Mouse (Mus musculus) neural tube, embryonic 13.5 days (tissue): ENCODE data around the gene Pde4c. TPM values are rescaled to one million over a fixed set of nuclear protein-coding genes. Genes with fewer than 3 reads are reported as not detected.
A peak's percentile ranks its signal among the peaks of the same experiment; 100 is the strongest.

Source experiments
- ATAC-seq: fragments of 200-750 bp; cut with Nextera tagmentation; 2 replicates; pipeline ENCODE4 v1.8.0; 2017; ENCODE audit warnings: low read depth, mild to moderate bottlenecking, moderate TSS enrichment, moderate library complexity
- H3K27ac ChIP-seq: fragments of 300-500 bp; sonication (generic); replicated peaks from 2 replicates; pipeline ENCODE4 v1.5.1; 2015; ENCODE audit warnings: moderate library complexity, mild to moderate bottlenecking, inconsistent platforms
- H3K27me3 ChIP-seq: fragments of 300-500 bp; sonication (generic); 2 replicates; pipeline ENCODE4 v1.6.1; 2015; ENCODE audit warnings: mild to moderate bottlenecking, inconsistent platforms
- H3K36me3 ChIP-seq: fragments of 300-500 bp; sonication (generic); 2 replicates; pipeline ENCODE4 v1.6.1; 2015; ENCODE audit warnings: mild to moderate bottlenecking, inconsistent platforms
- H3K4me1 ChIP-seq: fragments of 300-500 bp; sonication (generic); replicated peaks from 2 replicates; pipeline ENCODE4 v1.6.1; 2015; ENCODE audit warnings: inconsistent platforms
- H3K4me2 ChIP-seq: fragments of 300-500 bp; sonication (generic); 2 replicates; pipeline ENCODE4 v1.6.1; 2015; ENCODE audit warnings: inconsistent platforms, mild to moderate bottlenecking, moderate library complexity
- H3K4me3 ChIP-seq: fragments of 300-500 bp; sonication (generic); 2 replicates; pipeline ENCODE4 v1.5.1; 2015; ENCODE audit warnings: mild to moderate bottlenecking, inconsistent platforms
- H3K9ac ChIP-seq: fragments of 300-500 bp; sonication (generic); 2 replicates; pipeline ENCODE4 v1.6.1; 2015; ENCODE audit warnings: moderate library complexity, mild to moderate bottlenecking, inconsistent platforms
- H3K9me3 ChIP-seq: fragments of 300-500 bp; sonication (generic); 2 replicates; pipeline ENCODE4 v1.6.1; 2016; ENCODE audit warnings: inconsistent platforms
- WGBS: fragments of 180-500 bp; shearing (Covaris S2); methylation state at CpG from one replicate; pipeline ENCODE4 v1.1.7; 2015; 5-methylcytosine and 5-hydroxymethylcytosine counted together
- polyA plus RNA-seq: library from polyadenylated mRNA; unstranded; fragments of >200 nt; fragmentation: Nextera tagmentation; extraction: Ambion mirVana; gene quantifications from 2 replicates; pipeline ENCODE4 v1.2.1, GENCODE M21; 2015

The Pde4c gene
- polyA plus RNA-seq, 1 experiment from 2014 or later = 0.18 TPM

- Histone ChIP-seq H3K4me3 (peak overlapping the region; percentile 26), H3K9ac (0 out of 2 replicates have a peak overlapping the region, but pooled peaks have one; percentile 8)
Observed at GRCm38 (mm10) chr8:70729808-70730475, 6.4 kb downstream of the Pde4c start.

DNA sequence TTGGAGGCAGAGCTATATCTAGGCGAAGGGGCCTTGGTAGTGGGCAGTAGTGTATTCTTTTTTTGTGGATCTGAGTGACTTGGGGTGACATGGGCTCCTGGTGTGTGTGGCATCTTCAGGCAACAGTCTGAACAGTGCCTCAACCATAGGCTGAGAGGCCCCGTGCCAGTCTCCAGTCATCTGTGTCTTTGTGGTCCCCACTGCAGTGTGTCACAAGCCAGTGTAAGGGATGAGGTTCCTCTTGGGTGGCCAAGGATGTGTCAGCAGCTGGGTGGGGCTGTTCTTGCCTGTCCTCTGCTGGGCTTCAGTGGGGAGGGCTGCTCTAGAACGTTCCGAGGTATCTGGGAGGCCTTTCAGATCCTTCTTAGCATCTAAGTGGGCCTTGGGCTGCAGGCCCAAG, 7.4 kb downstream of the Pde4c start:
- peaks cover 77% of the 10 kb centered on the region for H3K27me3 ChIP-seq

More at GRCm38 (mm10) chr8:70729808-70730475, 6.4 kb downstream of the Pde4c start:
- H3K27me3 ChIP-seq = peaks cover 73% of the 10 kb centered on the region
- 0 out of 2 replicates have a peak, but pooled peaks have one; percentile 29 for ATAC-seq
- H3K36me3 ChIP-seq = no peaks in the 10 kb centered on the region
- no peak overlapping the region for H3K27ac ChIP-seq
- peaks cover 5% of the 10 kb centered on the region for H3K4me1 ChIP-seq
- H3K9me3 ChIP-seq = no peaks in the 10 kb centered on the region
- peak overlapping the region; percentile 45 for H3K4me2 ChIP-seq
- WGBS = 3% methylated on average over 34 of the region's 34 CpGs

GRCm38 (mm10) chr8:70737705-70738104, 14.2 kb downstream of the Pde4c start:
- 0 out of 2 replicates have a peak, but pooled peaks cover 1% of the 10 kb centered on the region for H3K4me1 ChIP-seq
- H3K27ac ChIP-seq = no peak overlapping the region
- ATAC-seq = no peak
- H3K4me3 ChIP-seq = no peak overlapping the region
- no peak overlapping the region for H3K9ac ChIP-seq
- no peaks in the 10 kb centered on the region for H3K9me3 ChIP-seq
- H3K4me2 ChIP-seq = no peak overlapping the region
- no peaks in the 10 kb centered on the region for H3K36me3 ChIP-seq
- WGBS = 76% methylated on average over 5 of the region's 5 CpGs
- peaks cover 61% of the 10 kb centered on the region for H3K27me3 ChIP-seq

More for the DNA sequence above, 7.4 kb downstream of the Pde4c start:
- Histone ChIP-seq H3K27ac (no peak overlapping the region), H3K4me1 (peaks cover 5% of the 10 kb centered on the region), H3K9me3 (no peaks in the 10 kb centered on the region), H3K9ac (no peak overlapping the region), H3K4me3 (no peak overlapping the region), H3K36me3 (no peaks in the 10 kb centered on the region), H3K4me2 (no peak overlapping the region)
- no peak for ATAC-seq
- WGBS = 90% methylated on average over 4 of the region's 4 CpGs

DNA sequence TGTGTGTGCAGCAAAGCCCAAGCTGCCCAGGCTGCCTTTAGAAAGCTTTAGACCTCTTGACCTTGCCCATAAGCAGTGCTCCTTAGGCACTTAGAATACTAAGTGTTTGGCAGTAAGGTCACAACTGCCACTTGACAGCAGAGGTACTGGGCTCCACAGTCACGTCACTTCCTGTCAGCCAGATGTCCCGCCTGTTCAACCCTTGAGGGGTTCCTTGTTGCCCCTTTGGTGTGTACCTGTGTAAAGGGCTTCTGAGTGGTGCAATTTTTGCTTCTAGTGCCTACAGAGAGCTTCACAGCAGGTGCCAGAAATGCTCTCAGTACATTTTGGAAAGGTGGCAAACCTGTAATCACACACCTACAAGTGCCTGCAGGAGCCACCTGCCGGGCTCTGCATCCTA, 14.7 kb downstream of the Pde4c start:
- no peaks in the 10 kb centered on the region for H3K9me3 ChIP-seq
- H3K36me3 ChIP-seq = no peaks in the 10 kb centered on the region
- H3K4me3 ChIP-seq = no peak overlapping the region
- H3K4me2 ChIP-seq = no peak overlapping the region
- peaks cover 61% of the 10 kb centered on the region for H3K27me3 ChIP-seq
- H3K9ac ChIP-seq = no peak overlapping the region
- no peak overlapping the region for H3K27ac ChIP-seq
- WGBS = 69% methylated on average over 3 of the region's 3 CpGs
- no peak for ATAC-seq
- peaks cover 6% of the 10 kb centered on the region for H3K4me1 ChIP-seq

DNA sequence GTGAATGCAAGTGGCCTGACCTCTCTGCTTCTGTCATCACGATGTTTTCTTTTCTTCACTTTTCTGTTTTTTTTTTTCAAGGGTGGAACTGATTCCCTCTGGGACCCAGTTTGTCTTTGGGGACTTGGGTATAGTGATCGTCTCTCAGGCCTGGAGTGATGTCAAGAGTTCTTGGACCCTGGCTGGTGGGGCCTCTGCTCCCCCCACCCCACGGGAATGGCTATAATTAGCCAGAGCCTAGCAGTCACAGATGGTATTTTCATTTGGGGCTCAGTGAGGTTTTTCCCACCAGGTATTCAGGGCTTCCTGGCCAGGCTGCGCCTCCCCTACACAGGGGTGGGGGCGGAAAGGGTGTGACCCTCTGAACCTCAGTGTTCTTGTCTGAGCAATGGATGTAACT, 18.1 kb downstream of the Pde4c start:
- ATAC-seq = no peak
- WGBS = 62% methylated on average over 5 of the region's 5 CpGs
- no peak overlapping the region for H3K4me3 ChIP-seq
- peaks cover 88% of the 10 kb centered on the region for H3K27me3 ChIP-seq
- H3K4me2 ChIP-seq = no peak overlapping the region
- H3K9ac ChIP-seq = no peak overlapping the region
- peaks cover 19% of the 10 kb centered on the region for H3K4me1 ChIP-seq
- H3K9me3 ChIP-seq = no peaks in the 10 kb centered on the region
- H3K27ac ChIP-seq = no peak overlapping the region
- no peaks in the 10 kb centered on the region for H3K36me3 ChIP-seq

DNA sequence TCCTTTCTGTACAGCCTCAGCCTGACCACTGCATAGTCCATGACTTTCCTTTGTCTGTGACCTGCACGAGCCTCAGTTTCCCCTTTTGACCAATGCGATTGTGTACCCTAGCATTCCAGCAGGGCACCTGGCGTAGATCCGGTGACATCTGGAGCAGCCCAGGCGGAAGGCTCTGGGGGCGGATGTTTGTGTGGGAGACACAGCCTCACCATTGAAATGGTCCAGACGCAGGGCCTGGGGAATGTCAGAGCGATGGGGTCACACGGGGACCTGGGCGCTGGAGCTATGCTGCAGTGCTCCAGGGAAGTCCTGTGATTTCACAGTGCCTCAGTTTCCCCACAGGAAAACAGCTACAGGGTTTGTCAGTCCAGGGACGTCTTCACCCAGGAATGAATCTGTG, 18.7 kb downstream of the Pde4c start:
- no peaks in the 10 kb centered on the region for H3K36me3 ChIP-seq
- no peak overlapping the region for H3K4me3 ChIP-seq
- H3K27me3 ChIP-seq = peaks cover 90% of the 10 kb centered on the region
- WGBS = 78% methylated on average over 11 of the region's 11 CpGs
- H3K4me2 ChIP-seq = no peak overlapping the region
- H3K4me1 ChIP-seq = peaks cover 19% of the 10 kb centered on the region
- no peak overlapping the region for H3K27ac ChIP-seq
- no peak for ATAC-seq
- H3K9ac ChIP-seq = no peak overlapping the region
- no peaks in the 10 kb centered on the region for H3K9me3 ChIP-seq

- Histone ChIP-seq H3K9me3 (no peaks in the 10 kb centered on the region), H3K9ac (peak overlapping the region; percentile 55), H3K27me3 (peaks cover 92% of the 10 kb centered on the region), H3K4me1 (peaks cover 19% of the 10 kb centered on the region), H3K4me3 (peak overlapping the region; percentile 32), H3K36me3 (no peaks in the 10 kb centered on the region), H3K27ac (no peak overlapping the region), H3K4me2 (peak overlapping the region; percentile 54)
- 2% methylated on average over 38 of the region's 38 CpGs for WGBS
- no peak for ATAC-seq
Observed at GRCm38 (mm10) chr8:70742981-70743655, 19.6 kb downstream of the Pde4c start.

DNA sequence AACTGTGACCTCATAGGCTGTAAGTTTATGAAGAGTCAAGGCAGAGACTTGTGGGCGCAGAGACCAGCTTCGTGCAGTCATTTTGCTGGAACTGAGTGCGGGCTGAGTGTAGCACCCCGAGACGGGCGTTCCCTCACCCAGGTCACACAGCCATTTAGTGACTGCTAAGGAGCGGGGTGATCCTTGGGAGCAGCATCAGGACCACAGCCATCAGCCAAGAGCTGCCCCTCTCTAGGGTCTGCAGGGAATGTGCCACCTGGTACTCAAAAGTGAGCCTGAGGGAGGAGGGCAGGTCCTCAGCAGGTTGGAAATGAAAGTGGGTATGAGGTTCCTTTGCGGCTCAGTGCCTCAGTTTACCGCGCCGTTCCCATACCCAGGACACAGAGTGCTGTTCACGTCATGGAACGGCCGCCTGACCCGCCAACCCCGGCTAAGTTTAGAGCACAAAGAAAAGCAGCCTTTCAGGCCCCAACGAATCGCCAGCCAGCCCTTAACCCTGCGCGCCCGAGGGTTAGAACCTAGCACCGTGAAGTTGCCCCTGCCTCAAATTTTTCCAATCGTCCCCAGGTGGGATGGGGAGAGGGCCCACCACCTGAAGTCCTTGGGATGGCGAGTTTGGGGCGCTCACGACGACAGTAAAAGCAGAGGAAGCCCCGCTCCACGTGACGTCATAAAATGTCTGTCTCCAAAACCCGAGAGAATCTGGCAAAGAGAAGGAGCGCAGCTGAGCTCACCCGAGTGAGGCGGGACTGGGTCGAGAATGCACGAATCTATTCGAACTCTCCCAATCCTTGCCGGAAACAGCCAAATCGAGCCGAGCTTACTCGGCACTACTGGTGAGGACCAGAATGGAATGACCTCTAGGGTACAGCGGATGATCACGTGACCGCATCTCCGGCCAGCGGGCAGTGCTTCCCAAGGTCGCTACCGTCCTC, 20.4 kb downstream of the Pde4c start:
- Histone ChIP-seq H3K4me2 (peak overlapping the region; percentile 54), H3K9ac (peak overlapping the region; percentile 58), H3K27me3 (peaks cover 92% of the 10 kb centered on the region), H3K27ac (no peak overlapping the region), H3K9me3 (no peaks in the 10 kb centered on the region), H3K4me3 (peak overlapping the region; percentile 32), H3K36me3 (no peaks in the 10 kb centered on the region), H3K4me1 (peaks cover 19% of the 10 kb centered on the region)
- peak; percentile 34; the same call in 1 of the 2 replicates for ATAC-seq
- 5% methylated on average over 48 of the region's 48 CpGs for WGBS

DNA sequence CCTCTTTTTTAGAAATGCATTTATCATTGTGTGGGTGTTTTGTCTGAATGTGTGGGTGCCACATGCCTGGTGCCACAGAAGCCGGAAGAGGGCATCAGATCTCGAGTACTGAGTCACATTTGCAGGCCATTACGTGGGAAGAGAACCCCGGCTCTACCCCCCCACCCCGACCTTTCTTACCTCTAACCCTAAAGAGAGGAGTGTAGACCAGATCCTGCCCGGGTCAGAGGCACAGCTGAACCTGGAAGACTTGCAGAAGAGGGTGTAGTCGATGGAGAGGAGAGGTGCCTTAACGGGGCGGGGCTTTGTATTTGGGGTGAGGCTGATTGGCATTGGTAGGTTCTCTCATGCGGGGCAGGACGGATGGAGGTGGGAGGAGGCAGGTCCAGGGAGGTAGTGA, 21.3 kb downstream of the Pde4c start:
- no peak overlapping the region for H3K9ac ChIP-seq
- no peaks in the 10 kb centered on the region for H3K9me3 ChIP-seq
- no peak overlapping the region for H3K4me3 ChIP-seq
- ATAC-seq = no peak
- no peak overlapping the region for H3K27ac ChIP-seq
- H3K36me3 ChIP-seq = no peaks in the 10 kb centered on the region
- peaks cover 100% of the 10 kb centered on the region for H3K27me3 ChIP-seq
- 51% methylated on average over 11 of the region's 11 CpGs for WGBS
- H3K4me1 ChIP-seq = peaks cover 19% of the 10 kb centered on the region
- peak overlapping the region; percentile 54; the same call in 1 of the 2 replicates for H3K4me2 ChIP-seq

- H3K36me3 ChIP-seq = no peaks in the 10 kb centered on the region
- no peak overlapping the region for H3K9ac ChIP-seq
- H3K4me2 ChIP-seq = no peak overlapping the region
- H3K4me3 ChIP-seq = no peak overlapping the region
- no peak overlapping the region for H3K27ac ChIP-seq
- H3K27me3 ChIP-seq = peaks cover 94% of the 10 kb centered on the region
- H3K4me1 ChIP-seq = peaks cover 19% of the 10 kb centered on the region
- 55% methylated on average over 19 of the region's 19 CpGs for WGBS
- no peaks in the 10 kb centered on the region for H3K9me3 ChIP-seq
- ATAC-seq = no peak
Observed at GRCm38 (mm10) chr8:70745691-70746220, 22.2 kb downstream of the Pde4c start.

GRCm38 (mm10) chr8:70746676-70747075, 23.2 kb downstream of the Pde4c start:
- Histone ChIP-seq H3K4me3 (no peak overlapping the region), H3K9ac (no peak overlapping the region), H3K9me3 (no peaks in the 10 kb centered on the region), H3K27ac (no peak overlapping the region), H3K27me3 (peaks cover 85% of the 10 kb centered on the region), H3K4me1 (peaks cover 19% of the 10 kb centered on the region), H3K4me2 (no peak overlapping the region), H3K36me3 (no peaks in the 10 kb centered on the region)
- ATAC-seq = no peak
- 77% methylated on average over 9 of the region's 9 CpGs for WGBS
